Mouse (Mus musculus): Measurements from ENCODE around the gene Bnip3. TPM values are rescaled to one million over a fixed set of nuclear protein-coding genes. Genes with fewer than 3 reads are reported as not detected.

The Bnip3 gene
- 3.9 TPM for total RNA-seq (2023)

GRCm38 (mm10) chr7:138909277-138910192, at the start of gene Bnip3:
Bnip3 (minus strand) TSS chr7:138909519.

GRCm38 (mm10) chr7:138940612-138941461, 31.5 kb upstream of the Bnip3 start, which contains the start of gene Jakmip3:
Jakmip3 (plus strand) TSS chr7:138940730.

GRCm38 (mm10) chr7:138845544-138846391, 63.6 kb downstream of the Bnip3 start, which contains the start of the genes Ppp2r2d and Mapk1ip1:
Ppp2r2d (plus strand) TSS chr7:138846079.
Mapk1ip1 (minus strand) TSS chr7:138846273.

Other genes with a start within 250 kb of the Bnip3 start
- gene Ppp2r2d, start 63.4 kb downstream of the Bnip3 start, total RNA-seq (2023) = 54.1 TPM
- 50.9 TPM for gene Mapk1ip1, start 63.2 kb downstream of the Bnip3 start, total RNA-seq (2023)
- gene Jakmip3, start 31.2 kb upstream of the Bnip3 start, total RNA-seq (2023) = not detected
- gene Dpysl4, start 176.5 kb upstream of the Bnip3 start, total RNA-seq (2023) = not detected